Mouse (Mus musculus) hindbrain, embryonic 11.5 days (tissue): ENCODE measurements around the gene Ak3. TPM values are rescaled to one million over a fixed set of nuclear protein-coding genes. Genes with fewer than 3 reads are reported as not detected.

Source experiments
- ATAC-seq: fragments of 200-750 bp; cut with Nextera tagmentation; 2 replicates; pipeline ENCODE4 v1.8.0; 2017; ENCODE audit warnings: mild to moderate bottlenecking, moderate TSS enrichment, moderate library complexity; ENCODE audit not compliant: low FRiP score
- DNase-seq: peaks from one replicate; pipeline ENCODE4 v3.0.0-alpha.2; 2015; ENCODE audit warnings: low spot score
- H3K27ac ChIP-seq: fragments of 300-500 bp; sonication (generic); 2 replicates; pipeline ENCODE4 v1.5.1; 2014; ENCODE audit warnings: mild to moderate bottlenecking, low read depth, low read length
- H3K27me3 ChIP-seq: fragments of 300-500 bp; sonication (generic); 2 replicates; pipeline ENCODE4 v1.6.1; 2014; ENCODE audit warnings: mild to moderate bottlenecking, low read length, moderate library complexity, mixed read lengths; ENCODE audit not compliant: control insufficient read depth, insufficient read depth
- H3K36me3 ChIP-seq: fragments of 300-500 bp; sonication (generic); 2 replicates; pipeline ENCODE4 v1.6.1; 2014; ENCODE audit warnings: mild to moderate bottlenecking, low read length, moderate library complexity, mixed read lengths; ENCODE audit not compliant: control insufficient read depth, insufficient read depth
- H3K4me1 ChIP-seq: fragments of 300-500 bp; sonication (generic); replicated peaks from 2 replicates; pipeline ENCODE4 v1.6.1; 2014; ENCODE audit warnings: low read length, mixed read lengths; ENCODE audit not compliant: control insufficient read depth, insufficient read depth
- H3K4me2 ChIP-seq: fragments of 300-500 bp; sonication (generic); replicated peaks from 2 replicates; pipeline ENCODE4 v1.6.1; 2014; ENCODE audit warnings: mild to moderate bottlenecking, low read depth, low read length
- H3K4me3 ChIP-seq: fragments of 300-500 bp; sonication (generic); 2 replicates; pipeline ENCODE4 v1.5.1; 2014; ENCODE audit warnings: low read depth, low read length
- H3K9ac ChIP-seq: fragments of 300-500 bp; sonication (generic); 2 replicates; pipeline ENCODE4 v1.6.1; 2014; ENCODE audit warnings: low read depth, low read length
- H3K9me3 ChIP-seq: fragments of 300-500 bp; sonication (generic); 2 replicates; pipeline ENCODE4 v1.6.1; 2016; ENCODE audit warnings: low read length; ENCODE audit not compliant: control insufficient read depth
- WGBS: fragments of 180-500 bp; shearing (Covaris S2); extraction: QIAGEN DNeasy Blood & Tissue Kit; methylation state at CpG from one replicate; pipeline ENCODE4 v1.1.7; 2014; 5-methylcytosine and 5-hydroxymethylcytosine counted together
- polyA plus RNA-seq: library from polyadenylated mRNA; unstranded; fragments of >200 nt; fragmentation: Nextera tagmentation; extraction: Ambion mirVana; gene quantifications from 2 replicates; pipeline ENCODE4 v1.2.1, GENCODE M21; 2014

Ak3 gene
- polyA plus RNA-seq = 82.4 and 83.5 TPM in 2 replicates

DNA sequence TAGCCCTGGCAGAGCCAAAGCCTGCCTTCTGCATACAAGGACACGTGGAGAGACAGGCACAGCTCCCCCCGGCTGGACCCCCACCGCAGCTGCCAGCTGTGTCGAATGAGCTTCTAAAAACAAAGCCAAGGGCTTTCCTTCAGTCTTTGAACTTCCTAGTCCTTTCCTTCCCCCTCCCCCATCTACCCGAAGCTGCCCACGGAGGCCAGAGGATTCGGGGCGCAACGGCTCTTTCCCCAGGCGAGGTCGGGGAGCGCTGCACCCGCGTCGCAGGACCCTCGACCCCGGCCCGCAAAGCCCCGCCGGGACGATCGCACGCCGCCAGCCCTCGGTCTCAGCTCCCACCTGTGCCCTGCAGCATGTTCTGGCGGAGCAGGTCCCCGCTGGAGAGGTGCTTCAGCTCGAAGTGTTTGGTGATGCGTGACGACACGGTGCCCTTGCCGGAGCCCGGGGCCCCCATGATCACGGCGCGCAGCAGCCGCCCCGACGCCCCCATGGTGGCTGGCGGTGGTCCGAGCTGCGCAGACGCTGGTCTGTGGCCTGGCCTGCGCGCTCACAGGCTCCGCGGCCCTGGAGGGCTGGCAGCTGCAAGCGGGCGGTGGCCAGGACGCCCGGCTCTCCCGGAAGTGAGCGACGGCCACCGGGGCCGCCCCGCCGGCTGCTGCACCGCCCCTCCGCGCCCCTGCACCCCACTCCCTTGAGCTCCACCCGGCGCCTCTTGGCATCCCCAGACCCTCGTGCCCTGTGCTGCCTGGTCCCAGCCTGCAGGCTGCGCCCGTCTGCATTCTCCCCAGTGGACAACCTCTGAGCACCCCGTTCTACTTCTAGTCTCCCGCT is at the start of gene Ak3:
Gene Ak3, minus strand, starts transcription at position 628 of the 837 bp plus-strand sequence.
- Histone ChIP-seq H3K27me3 (no peaks in the 10 kb centered on the region), H3K4me2 (peak within 1 kb of the TSS; percentile 64), H3K9ac (peak within 1 kb of the TSS; percentile 84), H3K4me1 (no peaks in the 10 kb centered on the region), H3K36me3 (no peaks in the 10 kb centered on the region), H3K9me3 (no peaks in the 10 kb centered on the region), H3K27ac (peak within 1 kb of the TSS; percentile 77), H3K4me3 (peak within 1 kb of the TSS; percentile 73)
- ATAC-seq = peak; percentile 92
- peak; percentile 80 for DNase-seq
- under 1% methylated on average over 56 of the region's 68 CpGs for WGBS

- Histone ChIP-seq H3K9ac (no peak overlapping the region), H3K4me3 (no peak overlapping the region), H3K27ac (no peak overlapping the region), H3K36me3 (no peaks in the 10 kb centered on the region), H3K4me1 (no peaks in the 10 kb centered on the region), H3K4me2 (no peak overlapping the region), H3K27me3 (no peaks in the 10 kb centered on the region), H3K9me3 (no peaks in the 10 kb centered on the region)
- no peak for DNase-seq
- no peak for ATAC-seq
Observed at GRCm38 (mm10) chr19:29092194-29092593, 44.4 kb upstream of the Ak3 start.

GRCm38 (mm10) chr19:29088628-29089027 is 40.9 kb upstream of the Ak3 start:
- no peaks in the 10 kb centered on the region for H3K4me1 ChIP-seq

GRCm38 (mm10) chr19:29074802-29075201 is 27.0 kb upstream of the Ak3 start:
- no peak overlapping the region for H3K9ac ChIP-seq
- H3K36me3 ChIP-seq = no peaks in the 10 kb centered on the region
- H3K27ac ChIP-seq = no peak overlapping the region
- no peaks in the 10 kb centered on the region for H3K9me3 ChIP-seq
- H3K4me1 ChIP-seq = no peaks in the 10 kb centered on the region
- ATAC-seq (no peak), DNase-seq (no peak)
- no peaks in the 10 kb centered on the region for H3K27me3 ChIP-seq
- WGBS = 82% methylated on average over 6 of the region's 6 CpGs
- no peak overlapping the region for H3K4me2 ChIP-seq
- no peak overlapping the region for H3K4me3 ChIP-seq

More at GRCm38 (mm10) chr19:29088628-29089027, 40.9 kb upstream of the Ak3 start:
- no peak overlapping the region for H3K4me3 ChIP-seq
- H3K27ac ChIP-seq = no peak overlapping the region
- no peak overlapping the region for H3K4me2 ChIP-seq
- no peak for ATAC-seq
- H3K36me3 ChIP-seq = no peaks in the 10 kb centered on the region
- DNase-seq = no peak
- WGBS = 82% methylated on average over 6 of the region's 6 CpGs
- no peaks in the 10 kb centered on the region for H3K27me3 ChIP-seq
- no peaks in the 10 kb centered on the region for H3K9me3 ChIP-seq
- H3K9ac ChIP-seq = no peak overlapping the region

DNA sequence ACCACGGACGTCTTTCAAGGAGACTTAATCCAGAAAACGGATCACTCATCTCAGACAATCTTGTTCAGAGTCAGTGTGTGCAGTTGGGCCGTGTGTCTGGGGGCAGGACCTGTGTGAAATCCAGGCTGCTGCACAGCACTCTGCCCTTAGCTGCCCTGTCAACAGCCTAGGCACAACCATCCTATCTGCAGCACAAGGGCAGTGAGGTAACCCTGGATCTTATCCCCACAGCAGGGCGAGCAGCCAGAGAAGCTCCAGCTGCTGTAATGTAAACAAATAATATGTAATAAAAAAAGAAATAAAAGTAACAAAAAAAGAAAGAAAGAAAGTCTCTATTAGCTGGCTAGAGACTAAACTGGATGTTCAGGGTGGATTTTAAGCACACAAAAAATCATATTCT is 21.4 kb upstream of the Ak3 start:
- Histone ChIP-seq H3K36me3 (no peaks in the 10 kb centered on the region), H3K4me1 (no peaks in the 10 kb centered on the region), H3K27ac (no peak overlapping the region), H3K9ac (no peak overlapping the region), H3K4me2 (no peak overlapping the region), H3K4me3 (no peak overlapping the region), H3K27me3 (no peaks in the 10 kb centered on the region), H3K9me3 (no peaks in the 10 kb centered on the region)
- 75% methylated on average over 5 of the region's 5 CpGs for WGBS
- DNase-seq = no peak
- no peak for ATAC-seq

- Histone ChIP-seq H3K4me2 (0 out of 2 replicates have a peak overlapping the region, but pooled peaks have one; percentile 8), H3K9me3 (no peaks in the 10 kb centered on the region), H3K4me1 (no peaks in the 10 kb centered on the region), H3K9ac (no peak overlapping the region), H3K4me3 (no peak overlapping the region), H3K36me3 (no peaks in the 10 kb centered on the region), H3K27me3 (no peaks in the 10 kb centered on the region), H3K27ac (no peak overlapping the region)
- DNase-seq = peak; percentile 60
- ATAC-seq = peak; percentile 47; the same call in 1 of the 2 replicates
- 16% methylated on average over 11 of the region's 11 CpGs for WGBS
Observed at GRCm38 (mm10) chr19:29066981-29067471, 19.3 kb upstream of the Ak3 start.

GRCm38 (mm10) chr19:29064451-29065102 is 16.8 kb upstream of the Ak3 start:
- DNase-seq = no peak
- WGBS = 72% methylated on average over 8 of the region's 9 CpGs
- Histone ChIP-seq H3K27ac (no peak overlapping the region), H3K4me1 (no peaks in the 10 kb centered on the region), H3K27me3 (no peaks in the 10 kb centered on the region), H3K9ac (no peak overlapping the region), H3K36me3 (no peaks in the 10 kb centered on the region), H3K4me2 (no peak overlapping the region), H3K9me3 (no peaks in the 10 kb centered on the region), H3K4me3 (no peak overlapping the region)
- peak; percentile 27; the same call in 1 of the 2 replicates for ATAC-seq

DNA sequence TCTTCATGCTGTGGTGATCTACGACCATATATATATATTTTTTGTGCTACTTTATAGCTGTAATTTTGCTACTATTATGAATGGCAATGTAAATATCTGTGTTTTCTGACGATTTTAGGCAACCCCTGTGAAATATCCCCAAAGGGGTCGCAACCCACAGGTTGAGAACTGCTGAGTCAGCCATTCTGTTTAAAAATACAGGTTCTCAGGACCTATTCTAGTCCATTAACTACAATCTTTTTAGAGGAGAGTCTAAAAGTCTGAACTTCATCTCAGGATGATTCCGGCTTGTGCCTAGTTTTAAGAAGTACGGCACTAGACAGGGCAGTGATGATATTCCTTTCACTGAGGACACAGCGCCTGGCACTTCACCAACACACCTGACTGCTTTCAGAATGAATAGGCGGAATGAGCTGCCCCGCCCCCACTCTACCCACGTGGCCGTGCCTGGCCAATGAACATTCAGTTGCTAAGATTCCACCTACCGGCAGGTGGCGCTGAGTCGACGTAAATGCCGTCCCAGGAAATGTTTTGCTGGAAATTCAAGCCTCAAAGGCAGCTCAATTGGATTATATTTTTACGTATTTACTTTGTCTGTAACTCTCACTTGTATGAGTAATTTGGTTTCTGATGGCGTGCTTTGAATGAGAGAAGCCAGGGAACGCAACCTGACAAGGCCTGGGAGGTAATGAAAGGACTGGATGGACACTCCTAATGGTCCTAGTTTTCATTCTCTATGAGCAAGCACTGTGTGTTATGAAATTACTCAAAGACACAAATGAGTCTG is 16.0 kb upstream of the Ak3 start:
- WGBS = 19% methylated on average over 18 of the region's 18 CpGs
- no peak overlapping the region for H3K27ac ChIP-seq
- H3K9me3 ChIP-seq = no peaks in the 10 kb centered on the region
- H3K9ac ChIP-seq = no peak overlapping the region
- ATAC-seq (peak; percentile 75; the same call in 1 of the 2 replicates), DNase-seq (peak; percentile 95)
- no peaks in the 10 kb centered on the region for H3K4me1 ChIP-seq
- no peak overlapping the region for H3K4me2 ChIP-seq
- no peaks in the 10 kb centered on the region for H3K36me3 ChIP-seq
- no peaks in the 10 kb centered on the region for H3K27me3 ChIP-seq
- no peak overlapping the region for H3K4me3 ChIP-seq
